Mouse (Mus musculus): Measurements from ENCODE around the gene Rmdn2. TPM values are rescaled to one million over a fixed set of nuclear protein-coding genes. Genes with fewer than 3 reads are reported as not detected.

Gene Rmdn2
- 8.0 and 11.2 TPM in 2 replicates for polyA plus RNA-seq (2012; rRNA removed)

DNA sequence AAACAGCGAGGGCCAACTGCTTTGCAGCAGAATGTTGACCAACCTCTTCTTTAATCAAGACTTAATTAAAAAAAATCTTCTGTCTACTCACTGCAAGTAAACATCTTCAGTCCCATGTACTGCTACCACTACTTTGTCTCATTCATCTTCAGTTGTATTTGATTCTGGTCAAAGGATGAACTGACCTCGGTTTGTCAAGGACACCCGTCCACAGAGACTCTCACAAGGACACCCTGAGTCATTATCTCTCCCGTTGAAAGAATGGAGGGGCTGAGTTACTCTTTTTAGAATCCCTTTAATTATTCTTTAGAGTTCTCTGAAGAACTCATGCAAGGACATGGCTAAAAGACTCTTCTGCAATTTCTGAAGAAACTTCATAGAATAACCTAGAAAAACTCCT, at the start of gene Rmdn2:
Rmdn2 (plus strand) TSS at position 319 of the 400 bp plus-strand sequence.
- H3K27me3 ChIP-seq (ENCODE audit: control insufficient read depth, insufficient read depth, low read length) = no peaks in the 10 kb centered on the region
- WGBS = 89% methylated on average over 4 of the region's 4 CpGs
- no peak for DNase-seq
- H3K27ac ChIP-seq (ENCODE audit: insufficient read depth, low read length) = no peak within 1 kb of the TSS
- TF ChIP-seq CTCF (IDR thresholded peaks at IDR 0.05; ENCODE audit: borderline replicate concordance, insufficient read depth, low read depth, low read length) = no peak
- TF ChIP-seq POLR2A (IDR thresholded peaks at IDR 0.05; ENCODE audit: borderline replicate concordance, insufficient read depth, low read length) = no peak
- H3K4me1 ChIP-seq (ENCODE audit: control insufficient read depth, insufficient read depth, low read length) = no peaks in the 10 kb centered on the region
- H3K4me3 ChIP-seq (replicated peaks; ENCODE audit: insufficient read depth, low read depth, low read length) = no peak within 1 kb of the TSS

DNA sequence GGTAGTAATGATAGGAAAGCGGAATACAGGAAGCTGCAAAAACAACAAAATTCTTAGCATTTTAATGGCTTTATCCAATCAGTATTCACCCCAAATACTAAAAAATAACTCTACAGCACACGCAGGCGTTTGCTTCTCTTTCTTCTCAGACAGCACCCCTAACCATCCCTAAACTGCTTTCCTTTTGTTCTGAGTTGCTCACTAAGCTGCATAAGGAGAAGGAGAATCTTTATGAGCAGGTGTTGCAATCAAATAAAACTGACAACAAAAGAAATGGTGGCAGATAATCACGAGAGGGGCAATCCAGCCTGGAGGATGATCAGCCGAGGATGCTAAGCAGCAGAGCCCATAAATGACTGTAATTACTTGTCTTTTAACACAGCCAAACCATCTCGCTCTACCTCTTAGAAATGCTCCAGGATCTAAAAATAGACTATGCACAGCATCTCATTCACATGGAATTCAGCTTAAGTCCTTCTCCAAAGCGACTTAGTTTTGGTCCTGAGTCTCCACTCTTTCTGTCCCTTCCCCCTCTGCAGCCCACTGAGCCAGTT, 48.5 kb upstream of the Rmdn2 start:
- TF ChIP-seq POLR2A (IDR thresholded peaks at IDR 0.05; ENCODE audit: borderline replicate concordance, insufficient read depth, low read length) (no peak), CTCF (IDR thresholded peaks at IDR 0.05; ENCODE audit: borderline replicate concordance, insufficient read depth, low read depth, low read length) (no peak)
- whole genome bisulfite sequencing = 74% methylated on average over 7 of the region's 7 CpGs
- H3K4me3 ChIP-seq (replicated peaks; ENCODE audit: insufficient read depth, low read depth, low read length) = no peak overlapping the region
- H3K4me1 ChIP-seq (ENCODE audit: control insufficient read depth, insufficient read depth, low read length) = no peaks in the 10 kb centered on the region
- no peaks in the 10 kb centered on the region for H3K27me3 ChIP-seq (ENCODE audit: control insufficient read depth, insufficient read depth, low read length)
- no peak for DNase-seq
- H3K27ac ChIP-seq (ENCODE audit: insufficient read depth, low read length) = no peak overlapping the region

DNA sequence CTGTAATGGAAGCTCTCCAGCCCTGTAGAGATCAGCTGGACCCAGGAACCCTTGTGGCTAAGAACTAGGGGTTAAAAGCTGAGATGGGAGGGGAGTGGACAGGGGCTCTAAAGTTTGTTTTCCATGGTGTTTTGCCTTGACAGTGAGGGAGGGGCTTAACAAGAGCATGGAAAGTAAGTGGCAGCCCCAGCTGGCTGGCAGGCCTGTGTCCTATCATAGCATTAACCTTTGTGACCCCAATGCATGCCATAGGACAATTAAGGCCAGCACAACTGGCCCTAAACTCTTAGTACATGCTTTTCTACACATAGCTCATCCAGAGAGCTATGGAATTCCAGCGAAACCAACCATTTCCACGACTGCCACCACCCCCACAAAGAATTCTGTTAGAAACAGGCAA, 47.9 kb upstream of the Rmdn2 start:
- Histone ChIP-seq H3K27ac (ENCODE audit: insufficient read depth, low read length) (no peak overlapping the region), H3K4me3 (replicated peaks; ENCODE audit: insufficient read depth, low read depth, low read length) (no peak overlapping the region), H3K27me3 (ENCODE audit: control insufficient read depth, insufficient read depth, low read length) (no peaks in the 10 kb centered on the region), H3K4me1 (ENCODE audit: control insufficient read depth, insufficient read depth, low read length) (no peaks in the 10 kb centered on the region)
- WGBS = 84% methylated on average over 2 of the region's 2 CpGs
- DNase-seq = no peak
- TF ChIP-seq POLR2A (IDR thresholded peaks at IDR 0.05; ENCODE audit: borderline replicate concordance, insufficient read depth, low read length) = no peak

DNA sequence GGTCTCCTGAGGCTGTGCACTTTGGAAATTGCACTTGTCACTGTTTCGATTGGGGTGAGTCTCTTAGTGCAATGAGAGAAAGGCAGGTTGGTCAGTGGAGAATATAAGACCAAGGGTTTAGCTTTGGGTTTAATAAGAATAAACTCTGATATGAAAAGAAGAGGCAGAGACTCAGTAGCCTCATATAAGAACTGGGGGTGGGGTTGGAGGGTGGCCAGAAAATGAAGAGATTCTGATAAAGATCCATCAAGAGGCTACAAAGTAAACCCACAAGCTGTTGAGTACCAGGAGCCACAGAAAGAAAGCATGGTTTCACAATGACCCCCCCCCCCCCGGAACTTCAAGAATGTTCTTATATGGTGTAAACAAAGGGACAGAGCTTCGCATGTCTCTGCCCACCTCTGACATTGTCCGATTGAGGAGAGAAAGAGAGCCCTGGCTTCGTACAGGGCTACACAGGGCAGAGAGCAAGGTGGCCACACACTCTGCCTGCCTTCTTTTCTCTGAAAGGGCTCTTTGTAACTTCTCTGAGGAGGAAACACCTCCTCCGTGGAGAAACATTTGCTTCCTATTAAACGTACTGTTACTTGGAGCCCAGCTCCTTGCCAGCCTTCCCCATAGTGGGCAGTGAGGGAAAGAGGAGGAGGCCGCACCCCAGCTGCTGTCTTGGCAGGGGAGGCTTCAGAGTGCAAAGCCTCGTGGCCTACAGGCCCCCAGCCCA, 46.3 kb upstream of the Rmdn2 start:
- Histone ChIP-seq H3K4me1 (ENCODE audit: control insufficient read depth, insufficient read depth, low read length) (no peaks in the 10 kb centered on the region), H3K4me3 (replicated peaks; ENCODE audit: insufficient read depth, low read depth, low read length) (no peak overlapping the region), H3K27me3 (ENCODE audit: control insufficient read depth, insufficient read depth, low read length) (no peaks in the 10 kb centered on the region), H3K27ac (ENCODE audit: insufficient read depth, low read length) (no peak overlapping the region)
- no peak for TF ChIP-seq CTCF (IDR thresholded peaks at IDR 0.05; ENCODE audit: borderline replicate concordance, insufficient read depth, low read depth, low read length)
- no peak for TF ChIP-seq POLR2A (IDR thresholded peaks at IDR 0.05; ENCODE audit: borderline replicate concordance, insufficient read depth, low read length)
- 22% methylated on average over 9 of the region's 9 CpGs for WGBS
- DNase-seq = no peak

DNA sequence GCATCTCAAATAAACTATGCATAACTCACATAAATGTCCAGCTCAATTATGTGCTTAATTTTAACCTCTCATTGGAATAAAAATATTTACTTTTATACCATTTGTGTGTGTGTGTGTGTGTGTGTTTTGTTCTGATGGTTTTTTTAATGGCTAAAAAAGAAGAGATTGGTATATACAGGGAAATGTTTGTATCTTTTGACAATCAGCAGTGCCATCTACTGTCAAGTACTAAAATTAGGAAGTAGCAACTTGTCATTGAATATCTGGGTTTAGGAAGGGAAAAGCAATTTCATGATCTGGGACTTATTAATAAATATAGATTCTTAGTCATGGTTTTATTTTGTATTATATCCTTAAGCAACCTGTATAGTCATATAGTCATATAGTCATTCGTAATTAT, 43.3 kb upstream of the Rmdn2 start:
- Histone ChIP-seq H3K4me1 (ENCODE audit: control insufficient read depth, insufficient read depth, low read length) (no peaks in the 10 kb centered on the region), H3K27me3 (ENCODE audit: control insufficient read depth, insufficient read depth, low read length) (no peaks in the 10 kb centered on the region), H3K4me3 (replicated peaks; ENCODE audit: insufficient read depth, low read depth, low read length) (no peak overlapping the region), H3K27ac (ENCODE audit: insufficient read depth, low read length) (no peak overlapping the region)
- no peak for DNase-seq
- 83% methylated on average over 1 of the region's 1 CpGs for WGBS
- TF ChIP-seq CTCF (IDR thresholded peaks at IDR 0.05; ENCODE audit: borderline replicate concordance, insufficient read depth, low read depth, low read length) (no peak), POLR2A (IDR thresholded peaks at IDR 0.05; ENCODE audit: borderline replicate concordance, insufficient read depth, low read length) (no peak)

DNA sequence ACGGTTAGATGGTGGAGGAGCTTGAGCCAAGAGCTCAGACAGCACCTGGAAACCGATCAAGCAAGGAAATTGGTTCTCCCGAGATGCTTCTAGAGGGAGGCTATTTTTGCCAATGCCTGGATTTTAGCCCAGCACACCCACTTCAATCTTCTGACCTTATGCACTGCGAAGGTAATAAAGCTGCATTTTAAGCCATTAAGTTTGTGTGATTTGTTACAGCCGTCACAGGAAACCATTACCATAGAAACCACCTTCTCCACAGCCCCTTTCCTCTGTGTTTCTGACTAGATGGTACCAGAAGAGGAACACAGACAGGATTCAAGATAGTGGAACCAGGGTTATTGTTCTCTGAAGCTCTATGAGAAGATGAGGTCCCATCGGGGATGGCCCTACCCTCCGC, 33.3 kb upstream of the Rmdn2 start:
- Histone ChIP-seq H3K27ac (ENCODE audit: insufficient read depth, low read length) (no peak overlapping the region), H3K27me3 (ENCODE audit: control insufficient read depth, insufficient read depth, low read length) (no peaks in the 10 kb centered on the region), H3K4me1 (ENCODE audit: control insufficient read depth, insufficient read depth, low read length) (peaks cover 2% of the 10 kb centered on the region; the same call in 1 of the 2 replicates), H3K4me3 (replicated peaks; ENCODE audit: insufficient read depth, low read depth, low read length) (no peak overlapping the region)
- TF ChIP-seq POLR2A (IDR thresholded peaks at IDR 0.05; ENCODE audit: borderline replicate concordance, insufficient read depth, low read length) (no peak), CTCF (IDR thresholded peaks at IDR 0.05; ENCODE audit: borderline replicate concordance, insufficient read depth, low read depth, low read length) (no peak)
- DNase-seq = peak in 1 of 2 experiments; percentile 21
- 46% methylated on average over 7 of the region's 7 CpGs for WGBS

DNA sequence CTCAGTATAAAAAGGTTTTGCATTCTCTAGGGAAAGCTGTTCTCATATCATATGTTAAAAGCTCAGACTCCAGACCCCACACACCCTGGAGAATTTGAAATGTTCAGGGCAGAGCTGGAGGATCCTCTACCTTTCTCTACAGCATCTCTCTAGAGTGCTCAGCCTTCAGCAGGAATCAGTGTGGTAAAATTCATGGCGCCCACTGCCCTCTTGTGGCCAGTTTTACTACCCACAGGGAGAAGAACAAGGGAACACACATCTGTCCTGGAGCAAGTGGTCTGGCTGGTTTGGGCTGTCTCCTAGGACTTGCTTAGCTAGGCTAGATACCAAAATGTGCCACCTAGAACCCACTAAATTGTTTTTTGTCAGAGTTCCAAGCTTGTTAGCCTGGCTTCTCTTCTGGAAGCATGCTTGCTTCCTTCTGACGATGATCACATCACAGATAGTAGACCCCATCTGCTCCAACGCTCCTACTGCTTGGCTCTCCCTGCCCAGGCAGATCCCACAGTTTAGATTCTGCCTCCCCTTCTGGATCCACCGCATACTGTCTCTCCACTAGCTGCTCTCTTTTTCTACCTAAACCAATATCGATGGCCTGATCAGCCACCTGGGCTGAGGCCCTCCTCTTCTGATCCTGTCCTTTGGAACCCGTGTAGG, 31.3 kb upstream of the Rmdn2 start:
- 48% methylated on average over 6 of the region's 6 CpGs for WGBS
- Histone ChIP-seq H3K27ac (ENCODE audit: insufficient read depth, low read length) (no peak overlapping the region), H3K4me1 (ENCODE audit: control insufficient read depth, insufficient read depth, low read length) (peaks cover 2% of the 10 kb centered on the region; the same call in 1 of the 2 replicates), H3K27me3 (ENCODE audit: control insufficient read depth, insufficient read depth, low read length) (no peaks in the 10 kb centered on the region), H3K4me3 (replicated peaks; ENCODE audit: insufficient read depth, low read depth, low read length) (no peak overlapping the region)
- DNase-seq = peak; percentile 59 to 70
- TF ChIP-seq POLR2A (IDR thresholded peaks at IDR 0.05; ENCODE audit: borderline replicate concordance, insufficient read depth, low read length) (no peak), CTCF (IDR thresholded peaks at IDR 0.05; ENCODE audit: borderline replicate concordance, insufficient read depth, low read depth, low read length) (peak; percentile 85)

DNA sequence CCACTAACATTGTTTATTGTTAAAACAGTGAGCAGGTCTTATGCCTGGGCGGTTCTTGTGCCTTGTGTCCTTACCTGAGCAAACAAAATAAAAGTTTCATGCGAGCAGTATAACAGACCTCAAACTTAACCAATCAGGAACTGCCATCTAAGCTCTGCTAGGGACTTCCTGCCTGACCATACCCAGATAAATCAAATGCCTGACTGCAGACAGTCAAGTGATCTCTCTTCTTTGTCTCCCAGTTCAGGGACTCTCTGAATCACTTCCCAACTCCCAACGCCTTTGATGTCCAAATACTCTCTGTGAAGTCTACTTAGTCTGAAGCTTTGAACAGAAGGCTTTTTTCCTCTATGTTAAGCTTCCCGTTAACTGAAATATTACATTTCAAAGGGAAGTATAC, 28.2 kb upstream of the Rmdn2 start:
- WGBS = 85% methylated on average over 4 of the region's 4 CpGs
- Histone ChIP-seq H3K4me3 (replicated peaks; ENCODE audit: insufficient read depth, low read depth, low read length) (no peak overlapping the region), H3K27ac (ENCODE audit: insufficient read depth, low read length) (no peak overlapping the region), H3K4me1 (ENCODE audit: control insufficient read depth, insufficient read depth, low read length) (peaks cover under 1% of the 10 kb centered on the region; the same call in 1 of the 2 replicates), H3K27me3 (ENCODE audit: control insufficient read depth, insufficient read depth, low read length) (no peaks in the 10 kb centered on the region)
- TF ChIP-seq CTCF (IDR thresholded peaks at IDR 0.05; ENCODE audit: borderline replicate concordance, insufficient read depth, low read depth, low read length) (no peak), POLR2A (IDR thresholded peaks at IDR 0.05; ENCODE audit: borderline replicate concordance, insufficient read depth, low read length) (no peak)
- no peak for DNase-seq

All from cerebellum, adult 2 months (tissue).